Mouse (Mus musculus): Measurements from ENCODE around the gene Ikzf3.

The Ikzf3 gene

GRCm38 (mm10) chr11:98475630-98476433, 70.0 kb downstream of the Ikzf3 start:
- in situ Hi-C loops (cut with MboI, MseI) = no loop called here

- in situ Hi-C loops (cut with MboI, MseI) = no loop called here
These were observed 70.9 kb downstream of the Ikzf3 start for GRCm38 (mm10) chr11:98474967-98475366.

- in situ Hi-C loops (cut with MboI, MseI) = no loop called here
These were observed 71.8 kb downstream of the Ikzf3 start for GRCm38 (mm10) chr11:98473916-98474479.

- in situ Hi-C loops (cut with MboI, MseI) = no loop called here
These were observed 73.1 kb downstream of the Ikzf3 start for GRCm38 (mm10) chr11:98472696-98473095.

GRCm38 (mm10) chr11:98470795-98471194, 75.0 kb downstream of the Ikzf3 start:
- in situ Hi-C loops (cut with MboI, MseI) = no loop called here

- in situ Hi-C loops (cut with MboI, MseI) = loop anchor here (5.0 kb wide), 1 partner anchor 77 kb away; the partner anchor contains the start of gene Ikzf3
These were observed 75.8 kb downstream of the Ikzf3 start for GRCm38 (mm10) chr11:98469761-98470714.

GRCm38 (mm10) chr11:98464516-98464915, 81.3 kb downstream of the Ikzf3 start:
- in situ Hi-C loops (cut with MboI, MseI) = no loop called here

GRCm38 (mm10) chr11:98463911-98464310, 81.9 kb downstream of the Ikzf3 start:
- in situ Hi-C loops (cut with MboI, MseI) = no loop called here

GRCm38 (mm10) chr11:98462255-98462654, 83.6 kb downstream of the Ikzf3 start:
- in situ Hi-C loops (cut with MboI, MseI) = no loop called here

- in situ Hi-C loops (cut with MboI, MseI) = no loop called here
These were observed 84.6 kb downstream of the Ikzf3 start for GRCm38 (mm10) chr11:98461109-98461720.

- in situ Hi-C loops (cut with MboI, MseI) = no loop called here
These were observed 86.0 kb downstream of the Ikzf3 start for GRCm38 (mm10) chr11:98459860-98460259.

GRCm38 (mm10) chr11:98459071-98459741, 86.6 kb downstream of the Ikzf3 start:
- in situ Hi-C loops (cut with MboI, MseI) = no loop called here

GRCm38 (mm10) chr11:98458121-98458990, 87.5 kb downstream of the Ikzf3 start:
- in situ Hi-C loops (cut with MboI, MseI) = no loop called here

GRCm38 (mm10) chr11:98457367-98458120, 88.3 kb downstream of the Ikzf3 start:
- in situ Hi-C loops (cut with MboI, MseI) = no loop called here

- in situ Hi-C loops (cut with MboI, MseI) = no loop called here
These were observed 88.9 kb downstream of the Ikzf3 start for GRCm38 (mm10) chr11:98456945-98457344.

- in situ Hi-C loops (cut with MboI, MseI) = no loop called here
These were observed 89.3 kb downstream of the Ikzf3 start for GRCm38 (mm10) chr11:98456545-98456944.

GRCm38 (mm10) chr11:98455484-98455883, 90.3 kb downstream of the Ikzf3 start:
- in situ Hi-C loops (cut with MboI, MseI) = no loop called here

GRCm38 (mm10) chr11:98449921-98450771, 95.7 kb downstream of the Ikzf3 start:
- in situ Hi-C loops (cut with MboI, MseI) = no loop called here

Measured in T-helper 1 cell (primary cell).